Mouse (Mus musculus) MEL (cell line): ENCODE results near the gene Fnbp1. TPM values are rescaled to one million over a fixed set of nuclear protein-coding genes. Genes with fewer than 3 reads are reported as not detected.
A peak's percentile ranks its signal among the peaks of the same experiment; 100 is the strongest.

Source experiments
- DNase-seq: peaks from one replicate; pipeline ENCODE4 v3.0.0; 2011; ENCODE audit warnings: low read depth, low spot score
- H3K27ac ChIP-seq: 2 replicates; pipeline ENCODE4 v1.5.1; 2012; ENCODE audit warnings: low read depth, mild to moderate bottlenecking, control low read depth, low read length, moderate library complexity; ENCODE audit not compliant: control insufficient read depth
- H3K27me3 ChIP-seq, 2 experiments: fragments of 150-350 bp in 1 of 2; sonication (generic) in 1 of 2; 2 replicates each; pipeline ENCODE4 v1.6.1; 2012; ENCODE audit warnings: low read length in 2 of 2, mild to moderate bottlenecking in 2 of 2, improper control_type of control experiment in 1 of 2, moderate library complexity in 1 of 2; ENCODE audit not compliant: insufficient read depth in 2 of 2, control insufficient read depth in 1 of 2
- H3K36me3 ChIP-seq, 2 experiments: 2 replicates each; pipeline ENCODE4 v1.6.1; 2012 to 2014; ENCODE audit warnings: low read length in 2 of 2, improper control_type of control experiment in 1 of 2, inconsistent platforms in 1 of 2, mild to moderate bottlenecking in 1 of 2; ENCODE audit not compliant: insufficient read depth in 2 of 2, control insufficient read depth in 1 of 2
- H3K4me1 ChIP-seq, 2 experiments: fragments of 150-350 bp in 1 of 2; sonication (generic) in 1 of 2; 2 replicates each; pipeline ENCODE4 v1.6.1; 2012; ENCODE audit warnings: low read length in 2 of 2, improper control_type of control experiment in 1 of 2, mild to moderate bottlenecking in 1 of 2; ENCODE audit not compliant: insufficient read depth in 2 of 2, control insufficient read depth in 1 of 2
- H3K4me3 ChIP-seq, 2 experiments: fragments of 150-350 bp in 1 of 2; sonication (generic) in 1 of 2; 2 replicates each; pipeline ENCODE4 v1.5.1; 2012; ENCODE audit warnings: low read depth in 2 of 2, low read length in 2 of 2, mild to moderate bottlenecking in 2 of 2, moderate library complexity in 2 of 2, control low read depth in 1 of 2, improper control_type of control experiment in 1 of 2; ENCODE audit not compliant: control insufficient read depth in 1 of 2, insufficient read depth in 1 of 2
- H3K79me2 ChIP-seq: 2 replicates; pipeline ENCODE4 v1.6.1; 2012; ENCODE audit warnings: mild to moderate bottlenecking, low read length, moderate library complexity; ENCODE audit not compliant: control insufficient read depth, poor library complexity, insufficient read depth
- H3K9ac ChIP-seq: 2 replicates; pipeline ENCODE4 v1.6.1; 2012; ENCODE audit warnings: low read depth, mild to moderate bottlenecking, control low read depth, low read length, moderate library complexity; ENCODE audit not compliant: control insufficient read depth, poor library complexity, severe bottlenecking
- H3K9me3 ChIP-seq: fragments of 150-350 bp; sonication (generic); replicated peaks from 2 replicates; pipeline ENCODE4 v1.6.1; 2012; ENCODE audit warnings: mild to moderate bottlenecking, low read length, improper control_type of control experiment, moderate library complexity; ENCODE audit not compliant: insufficient read depth
- CHD2 ChIP-seq: IDR thresholded peaks from 2 replicates; pipeline ENCODE4 v1.6.1; 2011; ENCODE audit warnings: low read length, improper control_type of control experiment
- E2F4 ChIP-seq: IDR thresholded peaks from 2 replicates; pipeline ENCODE4 v1.6.1; 2011; ENCODE audit warnings: low read depth, low read length, improper control_type of control experiment, borderline replicate concordance
- ETS1 ChIP-seq: IDR thresholded peaks from 2 replicates; pipeline ENCODE4 v1.6.1; 2012; ENCODE audit warnings: low read depth, mild to moderate bottlenecking, inconsistent platforms, low read length, improper control_type of control experiment, moderate library complexity
- GATA1 ChIP-seq: IDR thresholded peaks from 2 replicates; pipeline ENCODE4 v1.6.1; 2011; ENCODE audit warnings: low read depth, low read length, improper control_type of control experiment
- MAZ ChIP-seq: IDR thresholded peaks from 2 replicates; pipeline ENCODE4 v1.6.1; 2012; ENCODE audit warnings: low read depth, mild to moderate bottlenecking, inconsistent platforms, low read length, improper control_type of control experiment
- POLR2A ChIP-seq, 2 experiments: IDR thresholded peaks; 2 replicates each; pipeline ENCODE4 v1.6.1; 2011 to 2012; ENCODE audit warnings: low read length in 2 of 2, mild to moderate bottlenecking in 2 of 2, control low read depth in 1 of 2, improper control_type of control experiment in 1 of 2, low read depth in 1 of 2, moderate library complexity in 1 of 2; ENCODE audit not compliant: control insufficient read depth in 1 of 2, insufficient read depth in 1 of 2, poor library complexity in 1 of 2
- POLR2AphosphoS5 ChIP-seq: IDR thresholded peaks from 2 replicates; pipeline ENCODE4 v1.6.1; 2012; ENCODE audit warnings: low read depth, borderline replicate concordance, mild to moderate bottlenecking, inconsistent platforms, low read length, moderate library complexity, mixed read lengths
- RAD21 ChIP-seq: IDR thresholded peaks from 2 replicates; pipeline ENCODE4 v1.6.1; 2011; ENCODE audit warnings: mild to moderate bottlenecking, low read depth, low read length, improper control_type of control experiment
- SIN3A ChIP-seq: IDR thresholded peaks from 2 replicates; pipeline ENCODE4 v1.6.1; 2012; ENCODE audit warnings: low read length, improper control_type of control experiment, inconsistent platforms
- TCF12 ChIP-seq: IDR thresholded peaks from 2 replicates; pipeline ENCODE4 v1.6.1; 2014; ENCODE audit warnings: low read depth, mild to moderate bottlenecking, inconsistent platforms, low read length, improper control_type of control experiment, moderate library complexity
- UBTF ChIP-seq: IDR thresholded peaks from 2 replicates; pipeline ENCODE4 v1.6.1; 2012; ENCODE audit warnings: low read depth, mild to moderate bottlenecking, inconsistent platforms, low read length, improper control_type of control experiment, moderate library complexity, borderline replicate concordance; ENCODE audit not compliant: insufficient read depth
- ZC3H11A ChIP-seq: IDR thresholded peaks from 2 replicates; pipeline ENCODE4 v1.6.1; 2012; ENCODE audit warnings: low read depth, mild to moderate bottlenecking, inconsistent platforms, low read length, improper control_type of control experiment
- ZMIZ1 ChIP-seq: IDR thresholded peaks from 2 replicates; pipeline ENCODE4 v1.6.1; 2012; ENCODE audit warnings: low read depth, mild to moderate bottlenecking, inconsistent platforms, low read length, improper control_type of control experiment, moderate library complexity
- ZNF384 ChIP-seq: IDR thresholded peaks from 2 replicates; pipeline ENCODE4 v1.6.1; 2012; ENCODE audit warnings: low read depth, mild to moderate bottlenecking, inconsistent platforms, low read length, improper control_type of control experiment
- polyA plus RNA-seq, 2 experiments: library from polyadenylated mRNA; stranded (reverse) in 1 of 2; unstranded in 1 of 2; fragments of >175 nt in 1 of 2; fragments of >200 nt in 1 of 2; gene quantifications; 2 replicates each; pipeline versions ENCODE4 v1.2.1 to v1.2.4; 2012; ENCODE audit warnings: low replicate concordance in 2 of 2, low read depth in 1 of 2; ENCODE audit not compliant: insufficient read length in 2 of 2, insufficient read depth in 1 of 2, missing spikeins in 1 of 2
- total RNA-seq: library from RNA; depleted of rRNA; stranded (reverse); fragments of 300-350 nt; gene quantifications from 2 replicates; pipeline ENCODE4 v1.2.3, GENCODE M21; 2012

Gene Fnbp1
- total and polyA plus RNA-seq, 3 experiments: 3.4 to 17.5 TPM; not detected in 1

DNA sequence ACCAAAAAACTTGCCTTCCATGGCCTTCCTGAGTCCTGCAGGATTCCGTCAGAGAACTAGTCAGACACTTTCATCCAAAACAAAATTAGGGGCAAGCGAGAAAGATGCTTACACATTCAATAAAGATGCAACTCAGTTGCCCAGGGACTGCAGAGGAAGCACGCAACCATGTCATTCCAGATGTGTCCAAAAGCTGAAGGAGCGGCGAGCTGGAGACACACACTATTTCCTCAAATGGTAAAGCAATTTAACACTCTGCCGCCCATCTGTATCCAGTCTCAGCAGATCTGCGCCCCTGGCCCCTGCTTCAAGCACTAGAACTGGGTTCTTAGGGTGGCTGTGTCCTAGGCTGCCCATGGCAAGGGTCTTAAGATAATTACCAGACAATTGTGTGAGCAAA is 66.0 kb downstream of the Fnbp1 start:
- Histone ChIP-seq H3K27me3 (no peaks in the 10 kb centered on the region), H3K36me3 (peaks cover 0 to 4% of the 10 kb centered on the region in 2 experiments; a peak in 2 of 4 replicates), H3K4me3 (no peak overlapping the region), H3K79me2 (no peaks in the 10 kb centered on the region), H3K9ac (no peak overlapping the region), H3K9me3 (no peaks in the 10 kb centered on the region), H3K4me1 (peaks cover 0 to 14% of the 10 kb centered on the region in 2 experiments; a peak in 3 of 4 replicates), H3K27ac (no peak overlapping the region)
- DNase-seq: no peak
- TF ChIP-seq TCF12: no peak
- TF ChIP-seq POLR2A (IDR thresholded peaks at IDR 0.05; ENCODE audit: control insufficient read depth in 1 of 2, insufficient read depth in 1 of 2, low read depth in 1 of 2, low read length in 2 of 2, poor library complexity in 1 of 2): no peak
- TF ChIP-seq CHD2: no peak
- TF ChIP-seq POLR2AphosphoS5: no peak
- TF ChIP-seq GATA1: no peak
- no peak for TF ChIP-seq UBTF

DNA sequence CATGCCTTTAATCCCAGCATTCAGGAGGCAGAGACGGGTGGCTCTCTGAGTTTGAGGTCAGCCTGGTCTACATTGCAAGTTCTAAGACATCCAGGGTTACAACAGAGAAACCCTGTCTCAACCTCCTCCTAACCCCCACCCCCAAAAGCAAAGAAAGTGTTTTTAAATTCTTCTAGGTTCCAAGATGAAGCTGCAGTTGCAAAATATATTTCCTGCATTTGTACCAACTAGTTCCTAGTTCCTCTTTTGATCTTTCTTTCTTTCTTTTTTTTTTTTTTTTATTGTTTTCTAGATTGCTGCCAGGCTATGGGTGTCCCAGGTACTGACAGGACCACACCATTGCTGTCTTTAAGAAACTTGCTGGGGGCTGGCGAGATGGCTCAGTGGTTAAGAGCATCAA is 66.6 kb downstream of the Fnbp1 start:
- Histone ChIP-seq H3K27me3 (no peaks in the 10 kb centered on the region), H3K27ac (no peak overlapping the region), H3K9ac (no peak overlapping the region), H3K9me3 (no peaks in the 10 kb centered on the region), H3K36me3 (peaks cover 0 to under 1% of the 10 kb centered on the region in 2 experiments; a peak in 2 of 4 replicates), H3K4me3 (no peak overlapping the region), H3K4me1 (peaks cover 0 to 8% of the 10 kb centered on the region in 2 experiments; a peak in 1 of 4 replicates), H3K79me2 (no peaks in the 10 kb centered on the region)
- TF ChIP-seq E2F4 (no peak), POLR2AphosphoS5 (no peak), ZC3H11A (no peak), ZNF384 (peak; percentile 83)
- peak; percentile 16 for DNase-seq

- Histone ChIP-seq H3K27me3 (no peaks in the 10 kb centered on the region), H3K9ac (no peak overlapping the region), H3K79me2 (no peaks in the 10 kb centered on the region), H3K36me3 (peaks cover 0 to 4% of the 10 kb centered on the region in 2 experiments; a peak in 2 of 4 replicates), H3K27ac (no peak overlapping the region), H3K4me3 (no peak overlapping the region), H3K4me1 (peaks cover 0 to 6% of the 10 kb centered on the region in 2 experiments; a peak in 1 of 4 replicates), H3K9me3 (no peaks in the 10 kb centered on the region)
- peak; percentile 50 for DNase-seq
- no peak for TF ChIP-seq ETS1
- TF ChIP-seq GATA1: peak; percentile 47; the same call in 1 of the 2 replicates
- TF ChIP-seq SIN3A: no peak
- TF ChIP-seq MAZ: no peak
- no peak for TF ChIP-seq RAD21
- TF ChIP-seq ZNF384: peak; percentile 76
- no peak for TF ChIP-seq ZMIZ1
Observed at GRCm38 (mm10) chr2:31069506-31069905, 72.3 kb downstream of the Fnbp1 start.
